Mouse (Mus musculus): ENCODE data around the gene Krt7.

GRCm38 (mm10) chr15:101418950-101419349, 8.1 kb downstream of the Krt7 start:
- TF ChIP-seq CTCF (IDR thresholded peaks at IDR 0.05; ENCODE audit: low read depth, low read length) = no peak
- TF ChIP-seq POLR2A (IDR thresholded peaks at IDR 0.05; ENCODE audit: extremely low read depth, insufficient read depth, low read length) = no peak
